In the genomic region with DNA sequence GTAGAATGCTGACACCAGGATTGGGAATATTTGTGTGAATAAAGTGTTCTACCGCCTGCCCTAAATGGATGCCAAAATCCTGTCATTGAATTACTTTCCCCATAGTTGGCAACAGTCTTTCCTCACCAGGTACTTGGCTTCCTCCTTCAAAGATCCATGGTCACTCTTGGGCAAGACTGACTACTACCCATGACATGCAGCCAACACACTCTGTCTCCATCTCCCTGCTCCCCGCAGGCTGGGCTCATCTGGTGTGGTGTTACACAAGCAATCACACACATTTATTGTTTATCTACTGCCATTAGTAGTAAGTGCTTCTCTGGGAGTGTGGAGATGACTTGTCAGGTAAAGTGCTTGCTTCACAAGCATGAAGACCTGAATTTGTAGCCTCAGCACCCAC, we compare ENCODE assay signal across 24 mouse cellular contexts. TPM values are rescaled to one million over a fixed set of nuclear protein-coding genes. Genes with fewer than 3 reads are reported as not detected.
DNase-seq lines count a peak whose midpoint lies in the region; ATAC-seq and TF ChIP-seq lines count a peak whose summit lies in the region.
"Had no signal": no experiment of that assay in that cellular context is flagged by ENCODE, and none has a peak within 500 bp of the region (broad histone marks: within the 10 kb centered on the region; RNA-seq: fewer than 3 reads in every experiment).

No protein-coding gene starts in this region.

- peaks cover 18% of the 10 kb centered on the region for H3K4me1 ChIP-seq in hindbrain, postnatal 0 days (ENCODE audit: insufficient read depth, low read length)
- H3K4me1 ChIP-seq in hindbrain, embryonic 14.5 days (replicated peaks; ENCODE audit: control insufficient read depth, insufficient read depth, low read length) = 0 out of 2 replicates have a peak, but pooled peaks cover 13% of the 10 kb centered on the region
- H3K4me1 ChIP-seq in forebrain, embryonic 15.5 days = peaks cover 49% of the 10 kb centered on the region
- H3K4me1 ChIP-seq: heart, embryonic 15.5 days; liver, embryonic 13.5 days; lung, embryonic 15.5 days had no signal

- TF ChIP-seq CTCF in hindbrain, postnatal 0 days (IDR thresholded peaks at IDR 0.05; ENCODE audit: low read depth) = no peak
- TF ChIP-seq CTCF in brain, embryonic 14.5 days (IDR thresholded peaks at IDR 0.05; ENCODE audit: borderline replicate concordance, extremely low read depth, insufficient read depth, insufficient read length) = no peak

- no peak overlapping the region for H3K9ac ChIP-seq in hindbrain, postnatal 0 days (replicated peaks; ENCODE audit: low read length)
- H3K9ac ChIP-seq in hindbrain, embryonic 14.5 days = no peak overlapping the region
- H3K9ac ChIP-seq in forebrain, embryonic 15.5 days (replicated peaks) = no peak overlapping the region
- H3K9ac ChIP-seq: heart, embryonic 15.5 days; limb, embryonic 12.5 days; liver, embryonic 13.5 days; lung, embryonic 15.5 days; midbrain, embryonic 12.5 days; neural tube, embryonic 12.5 days had no signal

- WGBS in hindbrain, postnatal 0 days = 53% methylated on average over 2 of the region's 2 CpGs
- 68% methylated on average over 2 of the region's 2 CpGs for WGBS in hindbrain, embryonic 14.5 days
- WGBS in forebrain, embryonic 15.5 days = 60% methylated on average over 2 of the region's 2 CpGs

- no peak for ATAC-seq in hindbrain, postnatal 0 days
- ATAC-seq in hindbrain, embryonic 14.5 days (ENCODE audit: low FRiP score) = no peak
- ATAC-seq in forebrain, embryonic 15.5 days (replicated peaks) = no peak

- H3K9me3 ChIP-seq in hindbrain, postnatal 0 days (ENCODE audit: low read length) = no peaks in the 10 kb centered on the region
- no peaks in the 10 kb centered on the region for H3K9me3 ChIP-seq in hindbrain, embryonic 14.5 days (ENCODE audit: control insufficient read depth, low read length)
- no peaks in the 10 kb centered on the region for H3K9me3 ChIP-seq in forebrain, embryonic 15.5 days
- H3K9me3 ChIP-seq: heart, embryonic 15.5 days; hindbrain, embryonic 10.5 days; limb, embryonic 12.5 days; liver, embryonic 13.5 days; lung, embryonic 15.5 days; midbrain, embryonic 12.5 days; neural tube, embryonic 12.5 days had no signal

- H3K36me3 ChIP-seq in hindbrain, postnatal 0 days (ENCODE audit: insufficient read depth, low read length) = no peaks in the 10 kb centered on the region
- H3K36me3 ChIP-seq in hindbrain, embryonic 14.5 days (replicated peaks; ENCODE audit: control insufficient read depth, insufficient read depth) = no peaks in the 10 kb centered on the region
- H3K36me3 ChIP-seq in forebrain, embryonic 15.5 days = no peaks in the 10 kb centered on the region
- H3K36me3 ChIP-seq: heart, embryonic 15.5 days; hindbrain, embryonic 10.5 days; limb, embryonic 12.5 days; liver, embryonic 13.5 days; lung, embryonic 15.5 days; midbrain, embryonic 12.5 days; neural tube, embryonic 12.5 days had no signal

- H3K27me3 ChIP-seq in hindbrain, postnatal 0 days (ENCODE audit: insufficient read depth, low read length) = no peaks in the 10 kb centered on the region
- H3K27me3 ChIP-seq in hindbrain, embryonic 14.5 days (ENCODE audit: control insufficient read depth, insufficient read depth, low read length) = no peaks in the 10 kb centered on the region
- H3K27me3 ChIP-seq in forebrain, embryonic 15.5 days = no peaks in the 10 kb centered on the region
- H3K27me3 ChIP-seq: heart, embryonic 15.5 days; limb, embryonic 12.5 days; liver, embryonic 13.5 days; lung, embryonic 15.5 days; midbrain, embryonic 12.5 days; neural tube, embryonic 12.5 days had no signal

- H3K4me2 ChIP-seq in hindbrain, postnatal 0 days (ENCODE audit: low read depth, low read length) = no peak overlapping the region
- no peak overlapping the region for H3K4me2 ChIP-seq in hindbrain, embryonic 14.5 days (replicated peaks)
- H3K4me2 ChIP-seq in forebrain, embryonic 15.5 days (replicated peaks) = no peak overlapping the region
- H3K4me2 ChIP-seq: heart, embryonic 15.5 days; limb, embryonic 12.5 days; liver, embryonic 13.5 days; lung, embryonic 15.5 days; midbrain, embryonic 12.5 days; neural tube, embryonic 12.5 days had no signal

- H3K4me3 ChIP-seq in hindbrain, postnatal 0 days (ENCODE audit: low read length) = no peak overlapping the region
- no peak overlapping the region for H3K4me3 ChIP-seq in hindbrain, embryonic 14.5 days (replicated peaks; ENCODE audit: low read length)
- no peak overlapping the region for H3K4me3 ChIP-seq in forebrain, embryonic 15.5 days
- H3K4me3 ChIP-seq: heart, adult 2 months; heart, embryonic 15.5 days; hindbrain, embryonic 10.5 days; limb, embryonic 12.5 days; liver, embryonic 13.5 days; lung, embryonic 15.5 days; midbrain, embryonic 12.5 days; neural tube, embryonic 12.5 days had no signal

- DNase-seq in cerebellum, postnatal 14 days = peak; percentile 75 to 85
- no peak for DNase-seq in cerebellum, adult 8-10 months
- peak; percentile 37 for DNase-seq in hindbrain, postnatal 0 days (ENCODE audit: low spot score)
- no peak for DNase-seq in hindbrain, embryonic 14.5 days (ENCODE audit: low spot score)
- peak; percentile 41 for DNase-seq in brain, embryonic 14.5 days (ENCODE audit: low read depth)
- DNase-seq in MN1 (ENCODE audit: low spot score) = no peak
- no peak for DNase-seq in spleen, adult 12 weeks (ENCODE audit: low spot score)
- DNase-seq: adrenal gland, adult 8-10 months; heart, adult 2 months; kidney, adult 18-20 months; kidney, postnatal 14 days; layer of hippocampus, adult 9-11 months; liver, embryonic 13.5 days; right cerebral cortex, adult 18-20 months; thymus, postnatal 14 days had no signal

- H3K27ac ChIP-seq in hindbrain, postnatal 0 days = no peak overlapping the region
- no peak overlapping the region for H3K27ac ChIP-seq in hindbrain, embryonic 14.5 days
- peak overlapping the region; percentile 88 for H3K27ac ChIP-seq in forebrain, embryonic 15.5 days (replicated peaks)
- H3K27ac ChIP-seq: heart, adult 2 months; heart, embryonic 15.5 days; hindbrain, embryonic 10.5 days; limb, embryonic 12.5 days; liver, embryonic 13.5 days; lung, embryonic 15.5 days; macrophage; midbrain, embryonic 12.5 days; neural tube, embryonic 12.5 days had no signal

- no peak for TF ChIP-seq POLR2A in brain, embryonic 14.5 days (IDR thresholded peaks at IDR 0.05; ENCODE audit: borderline replicate concordance, extremely low read depth, insufficient read depth, insufficient read length, poor library complexity, severe bottlenecking)

RNA-seq across cellular contexts. Expression of gene Sh2d7, which starts 5.9 kb away (rescaled TPM):
- total RNA-seq in hindbrain, postnatal 0 days (2014; rRNA removed) = not detected in 2 replicates
- 0.09 TPM in 1 of 2 replicates, not detected in the other for polyA plus RNA-seq in hindbrain, postnatal 0 days (2015; fragmentation: Nextera tagmentation; extraction: Ambion mirVana)
- polyA plus RNA-seq in hindbrain, embryonic 14.5 days (2014; fragmentation: Nextera tagmentation; extraction: Ambion mirVana) = not detected in 2 replicates
- 0.11 and 0.19 TPM in 2 replicates for polyA plus RNA-seq in brain, embryonic 14.5 days (2012; rRNA removed)
- polyA plus RNA-seq in forebrain, embryonic 15.5 days (2015; fragmentation: Nextera tagmentation; extraction: Ambion mirVana) = 0.15 and 0.22 TPM in 2 replicates
- total RNA-seq: adrenal gland, adult 8-10 months; gastrocnemius, adult 8-10 months; heart, adult 2 months had no signal
- polyA plus RNA-seq: heart, embryonic 15.5 days; hindbrain, embryonic 10.5 days; limb, embryonic 12.5 days; liver, embryonic 13.5 days; lung, embryonic 15.5 days; macrophage; neural tube, embryonic 12.5 days had no signal

RNA-seq across cellular contexts. Expression of gene Cib2, which starts 27.1 kb away (rescaled TPM):
- total RNA-seq in hindbrain, postnatal 0 days (2014; rRNA removed) = 43.4 and 53.8 TPM in 2 replicates
- 88.1 and 89.9 TPM in 2 replicates for polyA plus RNA-seq in hindbrain, postnatal 0 days (2015; fragmentation: Nextera tagmentation; extraction: Ambion mirVana)
- polyA plus RNA-seq in hindbrain, embryonic 14.5 days (2014; fragmentation: Nextera tagmentation; extraction: Ambion mirVana) = 67.3 and 69.4 TPM in 2 replicates
- polyA plus RNA-seq in brain, embryonic 14.5 days (2012; rRNA removed) = 24.7 and 28.2 TPM in 2 replicates
- 40.6 and 41.4 TPM in 2 replicates for polyA plus RNA-seq in forebrain, embryonic 15.5 days (2015; fragmentation: Nextera tagmentation; extraction: Ambion mirVana)

RNA-seq across cellular contexts. Expression of gene Dmxl2, which starts 31.5 kb away (rescaled TPM):
- 106 and 124 TPM in 2 replicates for total RNA-seq in hindbrain, postnatal 0 days (2014; rRNA removed)
- 42.9 and 46.2 TPM in 2 replicates for polyA plus RNA-seq in hindbrain, postnatal 0 days (2015; fragmentation: Nextera tagmentation; extraction: Ambion mirVana)
- 71.2 and 71.8 TPM in 2 replicates for polyA plus RNA-seq in hindbrain, embryonic 14.5 days (2014; fragmentation: Nextera tagmentation; extraction: Ambion mirVana)
- 52.9 and 60.4 TPM in 2 replicates for polyA plus RNA-seq in brain, embryonic 14.5 days (2012; rRNA removed)
- 52.4 and 53.5 TPM in 2 replicates for polyA plus RNA-seq in forebrain, embryonic 15.5 days (2015; fragmentation: Nextera tagmentation; extraction: Ambion mirVana)

RNA-seq across cellular contexts. Expression of gene Idh3a, which starts 53.2 kb away (rescaled TPM):
- 87.8 and 94.2 TPM in 2 replicates for total RNA-seq in hindbrain, postnatal 0 days (2014; rRNA removed)
- polyA plus RNA-seq in hindbrain, postnatal 0 days (2015; fragmentation: Nextera tagmentation; extraction: Ambion mirVana) = 208 and 217 TPM in 2 replicates
- 166 and 198 TPM in 2 replicates for polyA plus RNA-seq in hindbrain, embryonic 14.5 days (2014; fragmentation: Nextera tagmentation; extraction: Ambion mirVana)
- polyA plus RNA-seq in brain, embryonic 14.5 days (2012; rRNA removed) = 75.5 and 82.6 TPM in 2 replicates
- 139 and 143 TPM in 2 replicates for polyA plus RNA-seq in forebrain, embryonic 15.5 days (2015; fragmentation: Nextera tagmentation; extraction: Ambion mirVana)

Comparison
In these comparisons a context has a peak if more than half of its experiments do, and no peak if none do; other contexts are left out.
1. DNase-seq: peak in cerebellum, postnatal 14 days (2 of 2), hindbrain, postnatal 0 days (single experiment) and brain, embryonic 14.5 days (single experiment); none in cerebellum, adult 8-10 months (single experiment), hindbrain, embryonic 14.5 days (single experiment), MN1 (single experiment) and spleen, adult 12 weeks (single experiment).